Mouse (Mus musculus) ES-E14 (cell line): Measurements from ENCODE around the gene Hs6st3. TPM values are rescaled to one million over a fixed set of nuclear protein-coding genes. Genes with fewer than 3 reads are reported as not detected.

ENCODE experiments used
- DNase-seq: peaks from one replicate; pipeline ENCODE4 v3.0.0-alpha.2; 2013; ENCODE audit warnings: low read depth, low spot score
- H3K27ac ChIP-seq: 2 replicates; pipeline ENCODE4 v1.5.1; 2012; ENCODE audit warnings: low read depth, mild to moderate bottlenecking, low read length, moderate library complexity, mixed read lengths; ENCODE audit not compliant: poor library complexity, insufficient read depth, severe bottlenecking
- H3K36me3 ChIP-seq: 2 replicates; pipeline ENCODE4 v1.6.1; 2012; ENCODE audit warnings: mild to moderate bottlenecking, low read length, moderate library complexity, mixed read lengths; ENCODE audit not compliant: control insufficient read depth, poor library complexity, insufficient read depth, severe bottlenecking
- H3K4me1 ChIP-seq, 2 experiments: fragments of 150-350 bp in 1 of 2; sonication (generic) in 1 of 2; 2 replicates each; pipeline ENCODE4 v1.6.1; 2012; ENCODE audit warnings: low read length in 2 of 2, mild to moderate bottlenecking in 1 of 2, mixed read lengths in 1 of 2; ENCODE audit not compliant: control insufficient read depth in 2 of 2, insufficient read depth in 2 of 2, poor library complexity in 1 of 2
- H3K4me3 ChIP-seq, 2 experiments: fragments of 150-350 bp in 1 of 2; sonication (generic) in 1 of 2; 2 replicates each; pipeline ENCODE4 v1.5.1; 2012; ENCODE audit warnings: low read length in 2 of 2, low read depth in 1 of 2, mild to moderate bottlenecking in 1 of 2, mixed read lengths in 1 of 2; ENCODE audit not compliant: insufficient read depth in 1 of 2, poor library complexity in 1 of 2, severe bottlenecking in 1 of 2
- H3K9ac ChIP-seq: 2 replicates; pipeline ENCODE4 v1.6.1; 2012; ENCODE audit warnings: low read depth, mild to moderate bottlenecking, low read length, mixed read lengths; ENCODE audit not compliant: poor library complexity, insufficient read depth, severe bottlenecking
- H3K9me3 ChIP-seq: fragments of 150-350 bp; sonication (generic); 2 replicates; pipeline ENCODE4 v1.6.1; 2012; ENCODE audit warnings: low read depth, mild to moderate bottlenecking, low read length; ENCODE audit not compliant: control insufficient read depth, insufficient read depth
- CHD2 ChIP-seq: IDR thresholded peaks from 2 replicates; pipeline ENCODE4 v1.6.1; 2014; ENCODE audit warnings: mild to moderate bottlenecking, low read depth, low read length, inconsistent platforms
- HCFC1 ChIP-seq: IDR thresholded peaks from 2 replicates; pipeline ENCODE4 v1.6.1; 2012; ENCODE audit warnings: low read length, inconsistent platforms, borderline replicate concordance; ENCODE audit not compliant: insufficient read depth
- MAFK ChIP-seq: IDR thresholded peaks from 2 replicates; pipeline ENCODE4 v1.6.1; 2014; ENCODE audit warnings: mild to moderate bottlenecking, low read depth, low read length, inconsistent platforms; ENCODE audit not compliant: insufficient read depth
- ZC3H11A ChIP-seq: IDR thresholded peaks from 2 replicates; pipeline ENCODE4 v1.6.1; 2012; ENCODE audit warnings: low read depth, mild to moderate bottlenecking, inconsistent platforms, low read length, borderline replicate concordance
- ZNF384 ChIP-seq: IDR thresholded peaks from 2 replicates; pipeline ENCODE4 v1.6.1; 2012; ENCODE audit warnings: low read depth, low read length, inconsistent platforms
- in situ Hi-C, 2 experiments: fragments of 600-800 bp; cut with MboI; formaldehyde crosslinking; loops; one replicate each; pipeline ENCODE4 v1.15.1; 2025; ENCODE audit warnings: low sequenced_read_pairs in 2 of 2, inconsistent platforms in 1 of 2; ENCODE audit not compliant: unreplicated experiment in 2 of 2
- total RNA-seq: library from RNA; depleted of rRNA; stranded (reverse); fragments of 300-350 nt; gene quantifications from 2 replicates; pipeline ENCODE4 v1.2.3, GENCODE M21; 2012

Gene Hs6st3
- total RNA-seq, 1 experiment: 0.62 TPM

- in situ Hi-C loops: no loop called here
- DNase-seq: no peak
- no peak overlapping the region for H3K9ac ChIP-seq
- H3K27ac ChIP-seq: no peak overlapping the region
- no peaks in the 10 kb centered on the region for H3K36me3 ChIP-seq
- no peak for TF ChIP-seq CHD2
- no peak for TF ChIP-seq ZC3H11A
- TF ChIP-seq MAFK: no peak
- TF ChIP-seq HCFC1: no peak
- no peak for TF ChIP-seq ZNF384
- H3K9me3 ChIP-seq: no peaks in the 10 kb centered on the region
- no peaks in the 10 kb centered on the region for H3K4me1 ChIP-seq
- no peak overlapping the region for H3K4me3 ChIP-seq
These were observed 117.3 kb downstream of the Hs6st3 start for GRCm38 (mm10) chr14:119255396-119255795.

DNA sequence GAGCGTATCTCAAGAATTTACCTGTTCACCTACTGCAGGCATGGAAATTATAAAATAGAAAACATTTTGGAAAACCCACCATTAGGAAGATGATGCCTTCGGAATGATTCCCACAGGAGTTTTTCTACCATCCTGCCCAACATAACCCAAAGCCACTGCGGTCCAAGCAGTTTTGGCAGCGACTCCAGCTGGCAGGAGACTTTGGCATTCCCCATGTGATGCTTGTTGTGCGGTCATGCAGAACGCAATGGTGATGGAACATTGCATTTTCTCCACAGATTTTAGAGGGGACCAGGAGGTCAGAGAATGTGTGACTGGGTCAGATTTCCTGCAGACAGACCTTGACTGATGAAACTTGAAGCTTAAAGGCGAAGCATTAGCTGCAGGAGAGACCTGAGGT is 118.9 kb downstream of the Hs6st3 start:
- H3K4me1 ChIP-seq: no peaks in the 10 kb centered on the region
- no peak for TF ChIP-seq HCFC1
- TF ChIP-seq ZNF384: no peak
- TF ChIP-seq ZC3H11A: no peak
- no peak for TF ChIP-seq CHD2
- TF ChIP-seq MAFK: no peak
- no peaks in the 10 kb centered on the region for H3K36me3 ChIP-seq
- in situ Hi-C loops: no loop called here
- no peak for DNase-seq
- no peak overlapping the region for H3K27ac ChIP-seq
- H3K4me3 ChIP-seq: no peak overlapping the region
- H3K9ac ChIP-seq: no peak overlapping the region
- H3K9me3 ChIP-seq: no peaks in the 10 kb centered on the region

DNA sequence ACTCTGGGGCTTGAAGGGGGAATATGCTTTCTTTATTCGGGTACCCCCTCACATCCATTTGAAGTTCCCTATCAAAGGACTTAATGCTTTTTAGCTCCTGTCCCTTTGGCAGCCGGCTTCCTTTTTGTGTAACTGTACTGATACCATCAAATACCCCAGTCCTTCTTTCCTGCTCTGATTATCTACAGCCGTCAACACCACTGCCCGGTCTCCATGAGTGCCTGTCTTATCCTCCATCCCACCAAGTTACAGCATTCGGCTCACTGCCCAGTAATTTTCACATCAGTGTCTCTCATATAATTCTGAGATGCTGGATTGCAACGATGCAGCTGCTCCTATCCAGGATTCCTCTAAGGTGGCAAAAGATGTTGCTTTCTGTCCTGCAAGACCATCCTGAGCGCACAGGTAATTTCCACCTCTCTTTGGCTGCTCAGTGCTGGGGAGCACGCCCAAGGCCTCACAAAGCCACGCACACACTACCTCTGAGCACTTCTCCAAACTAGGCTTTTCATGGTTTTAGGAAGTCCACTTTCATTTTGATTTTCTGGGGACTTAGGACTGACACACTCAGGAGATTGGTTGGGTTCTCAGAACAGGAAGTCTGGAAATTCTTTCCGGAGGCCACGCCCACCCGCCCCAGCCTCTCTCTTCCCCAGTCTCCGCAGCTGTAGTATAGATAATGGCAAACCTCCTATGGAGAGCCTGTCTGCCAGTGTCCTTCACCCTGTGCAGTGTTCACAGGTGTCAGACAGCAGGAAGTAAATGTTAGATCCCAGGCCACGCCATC is 122.2 kb downstream of the Hs6st3 start:
- no peak for TF ChIP-seq ZC3H11A
- no peak for TF ChIP-seq ZNF384
- TF ChIP-seq MAFK: no peak
- TF ChIP-seq CHD2: no peak
- TF ChIP-seq HCFC1: no peak
- Histone ChIP-seq H3K9me3 (no peaks in the 10 kb centered on the region), H3K27ac (no peak overlapping the region), H3K4me3 (no peak overlapping the region), H3K4me1 (no peaks in the 10 kb centered on the region), H3K9ac (no peak overlapping the region), H3K36me3 (no peaks in the 10 kb centered on the region)
- in situ Hi-C loops: no loop called here
- DNase-seq: peak; percentile 38

DNA sequence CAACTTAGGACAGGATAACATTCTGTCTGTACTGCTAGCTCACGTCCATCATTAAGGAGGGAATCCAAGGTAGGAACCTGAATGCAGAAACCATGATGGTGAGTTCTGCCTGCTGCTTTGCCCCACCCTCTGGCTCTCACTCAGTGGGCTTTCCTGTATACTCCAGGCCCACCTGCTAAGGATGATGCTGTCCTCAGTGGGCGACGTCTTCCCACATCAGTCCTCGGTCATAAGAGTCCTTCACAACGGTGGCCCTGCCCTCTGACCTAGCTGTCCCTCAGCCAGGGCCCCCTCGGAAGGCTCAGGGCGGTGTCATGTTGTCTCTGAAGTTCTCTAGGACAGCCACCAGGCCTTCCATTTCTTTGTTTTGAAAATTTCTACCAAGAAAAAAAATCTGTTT is 128.2 kb downstream of the Hs6st3 start:
- Histone ChIP-seq H3K4me3 (no peak overlapping the region), H3K36me3 (no peaks in the 10 kb centered on the region), H3K9me3 (no peaks in the 10 kb centered on the region), H3K27ac (no peak overlapping the region), H3K4me1 (no peaks in the 10 kb centered on the region), H3K9ac (no peak overlapping the region)
- DNase-seq: no peak
- TF ChIP-seq ZNF384: no peak
- no peak for TF ChIP-seq CHD2
- TF ChIP-seq MAFK: no peak
- no peak for TF ChIP-seq ZC3H11A
- TF ChIP-seq HCFC1: no peak
- in situ Hi-C loops: no loop called here
